Mouse (Mus musculus): ENCODE measurements around the gene Rap1gap2.

Gene Rap1gap2

DNA sequence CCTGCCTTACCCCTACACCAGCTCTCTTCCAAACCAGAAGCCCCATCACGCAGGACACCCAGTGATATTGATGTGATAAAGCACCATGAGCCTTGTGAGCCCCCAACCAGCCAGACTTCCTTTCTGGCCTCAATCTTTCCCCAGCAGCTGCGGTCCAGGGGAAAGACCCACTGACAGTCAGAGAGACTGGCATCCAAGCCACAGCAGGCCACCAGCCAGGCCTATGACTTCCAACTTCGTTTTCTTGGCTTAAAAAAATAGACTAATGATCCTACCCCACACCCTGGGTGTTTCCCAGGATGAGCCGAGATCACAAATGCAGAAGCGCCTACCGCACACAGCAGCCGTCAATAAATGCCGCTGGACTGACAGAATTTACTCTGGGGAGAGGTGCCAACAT is 151.1 kb downstream of the Rap1gap2 start:
- no peak for DNase-seq (ENCODE audit: low read depth)

GRCm38 (mm10) chr11:74458400-74458799 is 152.3 kb downstream of the Rap1gap2 start:
- no peak for DNase-seq (ENCODE audit: low read depth)

GRCm38 (mm10) chr11:74457194-74457593 is 153.5 kb downstream of the Rap1gap2 start:
- DNase-seq (ENCODE audit: low read depth): no peak

DNA sequence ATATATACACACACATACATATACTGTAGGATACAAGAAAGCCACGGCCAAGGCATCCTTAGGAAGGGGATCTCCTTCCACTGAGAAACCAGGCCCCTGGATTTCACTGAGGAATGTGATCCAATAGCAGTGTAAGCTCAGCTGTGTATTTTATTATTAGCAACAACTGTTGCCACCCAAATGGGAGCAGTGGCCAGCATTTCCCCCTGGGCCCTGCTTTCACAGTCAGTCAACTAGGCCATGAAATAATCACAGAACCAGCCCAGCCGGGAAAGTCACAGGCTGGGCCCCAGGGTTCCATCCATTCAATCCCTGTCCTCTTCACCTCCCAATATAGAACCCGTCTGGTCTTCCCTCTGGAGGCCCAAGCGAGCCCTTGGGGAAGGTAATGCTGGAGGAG is 162.2 kb downstream of the Rap1gap2 start:
- DNase-seq (ENCODE audit: low read depth): no peak

- DNase-seq (ENCODE audit: low read depth): no peak
These were observed 162.7 kb downstream of the Rap1gap2 start for GRCm38 (mm10) chr11:74447991-74448403.

DNA sequence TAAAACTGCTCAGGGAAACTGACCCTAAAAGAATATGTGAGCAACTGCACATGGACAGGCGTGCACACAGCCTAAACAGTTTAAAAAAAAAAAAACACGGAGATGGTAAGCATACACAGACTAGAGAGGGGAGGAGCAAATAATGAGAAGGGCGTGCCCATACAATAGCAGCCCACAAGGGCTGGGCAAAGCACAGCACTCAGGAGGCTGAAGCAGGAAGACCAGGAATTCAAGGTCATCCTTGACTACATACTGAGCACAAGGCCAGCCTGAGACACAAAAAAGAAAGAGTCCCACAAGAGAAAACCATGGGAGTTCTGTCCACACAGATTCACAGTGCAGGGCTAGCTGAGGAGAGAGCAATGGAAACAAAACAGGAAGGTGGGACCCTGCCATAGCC is 165.1 kb downstream of the Rap1gap2 start:
- DNase-seq (ENCODE audit: low read depth): no peak

GRCm38 (mm10) chr11:74443924-74444256 is 166.8 kb downstream of the Rap1gap2 start:
- DNase-seq (ENCODE audit: low read depth): no peak

- no peak for DNase-seq (ENCODE audit: low read depth)
These were observed 167.4 kb downstream of the Rap1gap2 start for GRCm38 (mm10) chr11:74443147-74443923.

DNA sequence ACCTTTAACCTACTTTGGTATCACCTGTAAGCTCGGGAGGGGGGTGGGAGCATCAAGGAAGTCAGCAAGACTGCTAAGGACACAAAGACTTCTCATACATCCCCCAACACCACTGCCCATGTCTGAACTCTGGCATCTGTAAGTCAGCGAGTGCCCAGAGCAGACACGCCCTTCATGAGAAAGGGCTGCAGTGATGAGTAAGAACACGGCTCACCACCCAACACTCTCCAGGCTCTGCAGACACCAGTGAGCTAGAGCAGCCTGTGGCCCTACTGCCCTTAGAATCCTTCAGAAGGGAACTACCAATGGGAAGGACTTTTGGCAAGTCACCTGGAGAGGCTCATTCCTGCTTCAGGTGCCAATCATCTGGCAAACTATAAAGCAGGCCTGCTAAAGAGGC is 168.3 kb downstream of the Rap1gap2 start:
- no peak for DNase-seq (ENCODE audit: low read depth)

DNA sequence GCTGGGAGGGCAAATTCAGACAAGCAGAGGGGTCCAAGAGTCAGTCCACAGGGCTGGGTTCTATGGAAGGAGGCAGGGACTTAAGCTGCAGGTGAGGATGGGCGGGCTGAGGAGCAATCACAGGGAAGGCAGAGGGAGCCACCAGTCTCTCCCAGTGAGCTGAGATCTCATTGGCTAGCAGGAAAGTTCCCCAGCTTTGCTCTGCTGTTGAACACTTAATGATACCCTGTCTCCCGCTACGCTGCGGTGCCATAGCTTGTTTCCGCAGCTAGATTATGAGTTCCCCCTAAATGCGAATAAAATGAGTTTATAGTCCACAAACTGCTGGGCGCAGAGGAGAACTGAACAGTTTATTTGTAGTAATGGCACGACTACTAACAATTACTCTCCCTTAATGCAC is 170.6 kb downstream of the Rap1gap2 start:
- DNase-seq (ENCODE audit: low read depth): no peak

GRCm38 (mm10) chr11:74439202-74439601 is 171.5 kb downstream of the Rap1gap2 start:
- no peak for DNase-seq (ENCODE audit: low read depth)

- DNase-seq (ENCODE audit: low read depth): no peak
These were observed 172.5 kb downstream of the Rap1gap2 start for GRCm38 (mm10) chr11:74438249-74438648.

GRCm38 (mm10) chr11:74435366-74435765 is 175.3 kb downstream of the Rap1gap2 start:
- DNase-seq (ENCODE audit: low read depth): no peak

DNA sequence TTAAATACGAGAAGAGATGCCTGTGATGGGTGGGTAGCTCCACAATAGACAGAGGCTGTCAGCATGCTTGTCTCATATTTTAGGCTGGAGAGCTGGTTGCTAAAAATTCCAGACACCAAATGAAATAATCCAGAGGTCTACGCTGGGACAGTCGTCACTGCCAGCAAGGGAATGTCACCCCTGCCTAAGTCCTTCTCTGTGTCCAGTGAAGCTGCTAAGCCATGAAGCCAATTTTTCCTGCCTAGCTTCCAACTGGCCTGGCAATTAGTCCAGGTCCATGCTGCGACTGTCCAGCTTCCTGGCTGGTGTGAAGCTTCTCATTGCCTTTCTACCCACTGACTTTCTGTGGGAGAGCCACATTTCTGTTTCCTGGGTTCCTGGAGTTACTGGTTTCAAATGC is 177.7 kb downstream of the Rap1gap2 start:
- DNase-seq (ENCODE audit: low read depth): no peak

GRCm38 (mm10) chr11:74429798-74430529 is 180.8 kb downstream of the Rap1gap2 start:
- no peak for DNase-seq (ENCODE audit: low read depth)

DNA sequence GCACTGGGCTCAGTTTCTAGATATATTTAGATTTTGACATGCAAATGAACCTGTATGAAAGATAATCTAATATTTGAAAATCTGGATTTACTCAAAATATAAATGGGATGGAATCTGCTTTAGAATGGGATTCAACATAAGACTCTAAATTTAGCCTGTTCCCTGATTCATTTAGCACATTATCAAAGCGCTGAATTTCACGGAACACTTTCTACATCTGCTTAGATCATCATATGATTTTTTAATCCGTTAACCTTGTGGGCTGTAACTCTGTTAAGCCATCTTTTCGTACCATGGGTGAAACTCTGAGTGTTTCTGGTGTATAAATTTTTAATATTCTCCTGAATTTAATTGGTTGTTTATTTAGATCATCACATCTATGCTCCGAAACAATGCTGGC is 184.4 kb downstream of the Rap1gap2 start:
- no peak for DNase-seq (ENCODE audit: low read depth)

DNA sequence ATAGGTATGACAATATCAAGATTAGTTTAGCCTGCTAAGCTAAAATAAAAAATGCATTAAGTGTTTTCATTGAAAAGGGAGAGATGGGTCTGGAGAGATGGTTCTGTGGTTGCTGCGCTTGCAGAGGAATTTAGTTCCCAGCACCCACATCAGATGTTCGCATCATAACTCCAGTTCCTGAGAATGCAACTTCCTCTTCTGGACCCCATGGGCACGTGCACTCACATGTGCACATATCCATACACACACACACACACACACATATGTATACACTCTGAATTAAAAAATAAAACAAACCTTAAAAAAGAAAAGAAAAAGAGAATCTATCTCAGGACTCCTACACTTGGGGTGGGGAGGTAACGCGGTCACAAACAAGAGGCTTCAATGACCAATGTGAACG is 188.7 kb downstream of the Rap1gap2 start:
- no peak for DNase-seq (ENCODE audit: low read depth)

DNA sequence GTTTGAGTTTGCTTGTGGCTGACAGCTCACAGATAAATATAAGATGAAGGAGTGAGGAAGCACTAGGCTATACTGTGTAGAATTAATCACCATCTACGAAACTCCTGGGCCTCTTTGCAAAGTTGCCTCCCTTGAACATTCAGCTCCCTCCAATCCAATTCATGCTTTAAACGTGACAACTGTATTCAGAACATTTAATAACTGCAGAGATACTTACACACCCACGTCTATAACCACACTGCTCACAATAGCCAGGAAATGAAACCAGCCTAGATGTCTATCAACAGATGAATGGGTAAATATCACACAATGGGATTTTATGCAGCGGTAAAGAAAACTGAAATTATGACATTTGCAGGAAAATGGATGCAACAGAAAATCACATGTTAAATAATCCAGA is 189.6 kb downstream of the Rap1gap2 start:
- DNase-seq (ENCODE audit: low read depth): no peak

- DNase-seq (ENCODE audit: low read depth): no peak
These were observed 191.1 kb downstream of the Rap1gap2 start for GRCm38 (mm10) chr11:74419601-74420000.

- DNase-seq (ENCODE audit: low read depth): no peak
These were observed 195.0 kb downstream of the Rap1gap2 start for GRCm38 (mm10) chr11:74415736-74416135.

DNA sequence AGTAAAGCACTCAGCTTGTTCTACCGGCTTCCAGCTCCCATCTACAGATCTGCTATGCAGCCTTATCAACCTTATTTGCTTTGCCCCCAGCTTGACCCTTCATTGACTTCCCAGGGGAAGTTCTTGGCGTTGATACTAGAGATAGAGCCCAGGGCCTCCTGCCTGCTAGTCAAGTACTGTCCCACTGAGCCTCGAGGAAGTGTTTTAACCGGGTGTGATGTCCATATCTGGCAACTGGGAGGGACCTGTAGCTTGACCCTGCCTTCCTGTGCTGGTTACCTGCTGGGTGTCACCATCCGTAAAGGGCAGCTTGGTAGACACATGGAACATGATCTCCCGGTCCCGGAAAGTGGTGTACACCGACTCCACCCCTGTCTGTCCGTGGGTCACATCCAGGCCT is 196.6 kb downstream of the Rap1gap2 start:
- no peak for DNase-seq (ENCODE audit: low read depth)

DNA sequence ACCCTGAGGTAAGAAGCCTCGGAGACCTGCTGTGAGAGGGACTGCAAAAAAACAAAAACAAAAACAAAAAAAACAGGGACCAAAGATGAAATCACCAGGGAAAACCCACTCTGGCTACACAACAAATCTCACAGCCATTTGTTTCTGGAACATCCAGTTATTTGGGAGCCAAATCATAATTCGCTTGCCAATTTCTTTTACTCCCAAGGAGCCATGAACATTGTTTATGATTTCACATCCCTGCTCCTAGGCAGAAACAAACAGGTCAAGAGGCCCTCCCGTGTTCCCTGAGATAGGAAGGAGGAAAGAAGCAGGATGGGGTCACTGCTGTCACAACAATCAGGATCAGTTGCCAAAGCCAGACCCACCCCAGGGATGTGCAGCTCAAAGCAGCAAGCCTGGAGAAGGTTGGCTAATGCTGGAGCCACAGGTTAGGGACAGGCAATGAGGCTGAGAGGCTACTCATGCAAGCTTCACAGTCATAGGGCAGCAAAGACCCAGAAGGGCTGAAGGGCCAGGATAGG is 197.2 kb downstream of the Rap1gap2 start:
- DNase-seq (ENCODE audit: low read depth): no peak

DNA sequence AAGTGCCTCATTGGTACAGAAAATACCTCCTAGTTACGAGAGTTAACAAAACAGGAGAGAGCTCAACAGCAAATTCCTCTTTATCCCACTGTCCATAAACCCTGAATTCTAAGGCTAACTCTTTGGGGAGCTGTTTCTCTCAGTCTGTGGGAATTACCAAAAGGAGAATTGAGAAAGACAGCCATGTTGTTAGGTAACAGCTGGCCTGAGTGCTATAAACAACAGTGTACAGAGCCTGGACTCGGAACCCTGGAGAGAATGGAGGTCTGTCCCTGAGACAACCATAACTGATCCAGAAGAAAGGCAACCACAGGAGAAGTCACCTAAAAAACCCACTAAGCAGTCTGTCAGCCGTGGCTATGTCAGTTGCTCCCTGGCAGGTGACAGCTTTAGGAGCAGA is 198.3 kb downstream of the Rap1gap2 start:
- no peak for DNase-seq (ENCODE audit: low read depth)

Data from c-Kit-positive CD71-positive TER-119-negative erythroid progenitor cells, embryonic 14.5 days (primary cell).